Mouse (Mus musculus): Measurements from ENCODE around the gene Adamts20. TPM values are rescaled to one million over a fixed set of nuclear protein-coding genes. Genes with fewer than 3 reads are reported as not detected.

Adamts20 gene
- total RNA-seq, 2 experiments from 2014 or later, result not detected

DNA sequence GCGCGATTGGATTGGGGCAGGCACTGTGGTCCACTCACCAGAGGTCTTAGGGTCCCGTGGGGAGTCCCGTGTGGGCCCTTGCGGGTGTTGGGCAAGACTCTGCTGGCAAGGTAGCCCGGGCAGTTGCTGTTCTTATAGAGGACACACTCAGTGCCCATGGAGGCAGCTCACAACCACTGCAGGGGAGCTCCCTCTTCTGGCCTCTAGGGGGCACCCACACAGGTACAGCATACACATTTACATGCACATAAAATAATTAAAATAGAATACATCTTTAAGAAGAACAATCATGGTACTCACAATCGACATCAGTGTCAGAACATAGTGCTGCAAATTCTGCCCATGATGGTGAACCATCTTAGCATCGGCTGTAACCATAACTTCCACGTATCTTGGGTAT lies 85.8 kb downstream of the Adamts20 start:
- ATAC-seq (replicated peaks; ENCODE audit: low FRiP score, poor library complexity, severe bottlenecking), result no peak

- no peak for ATAC-seq (replicated peaks; ENCODE audit: low FRiP score, poor library complexity, severe bottlenecking)
Measured at GRCm38 (mm10) chr15:94372548-94372947, 92.7 kb downstream of the Adamts20 start.

DNA sequence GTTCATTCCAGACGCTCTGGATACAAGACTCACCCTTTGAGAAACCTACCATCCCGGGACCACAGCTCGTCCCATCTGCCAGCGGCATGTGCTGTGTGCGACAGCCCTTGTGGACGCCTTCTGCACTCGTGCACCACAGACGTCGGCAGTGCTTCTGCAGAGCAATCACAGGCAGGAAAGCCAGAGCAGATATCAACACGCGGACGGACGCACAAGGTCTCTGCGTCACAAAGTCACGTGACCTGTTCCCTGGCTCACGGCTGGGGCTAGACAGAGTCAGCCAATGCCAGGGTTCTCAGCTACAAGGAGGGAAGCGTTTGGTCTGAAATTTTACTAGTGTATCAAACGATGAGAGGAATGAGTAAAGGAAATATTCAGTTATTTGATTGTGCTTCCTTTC lies 116.2 kb downstream of the Adamts20 start:
- no peak for ATAC-seq (replicated peaks; ENCODE audit: low FRiP score, poor library complexity, severe bottlenecking)

DNA sequence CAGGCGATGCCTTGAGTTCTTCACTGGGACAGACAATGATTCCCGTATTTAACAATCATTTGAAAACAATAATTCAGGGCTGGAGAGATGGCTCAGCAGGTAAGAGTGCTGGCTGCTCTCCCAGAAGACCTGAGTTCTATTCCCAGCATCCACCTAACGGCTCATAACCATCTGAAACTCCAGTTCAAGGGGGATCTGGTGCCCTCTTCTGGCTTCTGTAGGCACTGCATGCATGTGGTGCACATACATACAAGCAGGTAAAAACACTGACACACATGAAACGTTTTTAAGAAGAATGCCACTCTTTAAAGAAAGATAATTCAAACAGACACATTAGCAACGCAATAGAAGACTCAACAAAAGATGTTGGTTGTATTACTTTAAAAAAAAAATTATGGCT lies 120.9 kb downstream of the Adamts20 start:
- ATAC-seq (replicated peaks; ENCODE audit: low FRiP score, poor library complexity, severe bottlenecking), result no peak

GRCm38 (mm10) chr15:94342365-94342764 lies 122.9 kb downstream of the Adamts20 start:
- no peak for ATAC-seq (replicated peaks; ENCODE audit: low FRiP score, poor library complexity, severe bottlenecking)

DNA sequence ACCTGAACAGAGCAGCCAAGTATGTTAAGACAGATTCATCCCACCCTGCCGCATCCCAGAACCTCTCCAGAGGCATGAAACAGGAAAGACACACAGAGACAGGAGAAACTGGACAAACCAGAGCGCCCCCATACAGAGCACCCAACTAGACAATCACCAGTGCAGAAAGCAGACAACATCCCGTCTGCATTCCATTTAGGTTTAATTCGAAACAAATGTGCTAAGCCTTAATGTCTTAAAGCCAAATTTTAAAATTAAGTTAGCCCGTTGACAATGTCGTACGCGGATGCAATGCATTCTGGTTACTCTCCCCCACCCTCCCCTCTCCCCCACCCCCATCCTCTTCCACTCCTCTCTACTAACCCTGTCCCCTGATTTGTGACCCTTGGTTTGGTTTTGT lies 126.2 kb downstream of the Adamts20 start:
- no peak for ATAC-seq (replicated peaks; ENCODE audit: low FRiP score, poor library complexity, severe bottlenecking)

- no peak for ATAC-seq (replicated peaks; ENCODE audit: low FRiP score, poor library complexity, severe bottlenecking)
Measured at GRCm38 (mm10) chr15:94334586-94334985, 130.6 kb downstream of the Adamts20 start.

- ATAC-seq (replicated peaks; ENCODE audit: low FRiP score, poor library complexity, severe bottlenecking), result no peak
Measured at GRCm38 (mm10) chr15:94326626-94327025, 138.6 kb downstream of the Adamts20 start.

- no peak for ATAC-seq (replicated peaks; ENCODE audit: low FRiP score, poor library complexity, severe bottlenecking)
Measured at GRCm38 (mm10) chr15:94325509-94326181, 139.6 kb downstream of the Adamts20 start.

- ATAC-seq (replicated peaks; ENCODE audit: low FRiP score, poor library complexity, severe bottlenecking), result no peak
Measured at GRCm38 (mm10) chr15:94316171-94316570, 149.0 kb downstream of the Adamts20 start.

GRCm38 (mm10) chr15:94309689-94310088 lies 155.5 kb downstream of the Adamts20 start:
- ATAC-seq (replicated peaks; ENCODE audit: low FRiP score, poor library complexity, severe bottlenecking), result no peak

DNA sequence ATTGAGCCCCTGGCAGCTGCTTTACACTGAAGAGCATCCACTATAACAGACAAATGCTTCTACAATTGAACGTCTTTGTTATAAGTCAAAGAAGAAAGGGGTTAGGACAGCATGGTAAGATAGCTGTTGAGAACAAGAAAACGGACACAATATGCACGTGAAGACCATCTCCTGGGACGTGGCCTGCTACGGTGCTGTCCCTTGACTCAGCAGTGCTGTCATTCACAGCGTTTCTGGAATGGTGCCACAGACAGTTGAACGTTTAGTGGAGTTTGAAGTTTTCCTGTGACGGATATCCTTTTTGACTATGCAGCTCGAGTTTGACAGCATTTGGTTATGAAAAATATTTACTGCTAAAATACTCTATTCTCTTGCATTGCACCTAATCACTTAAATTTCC lies 157.3 kb downstream of the Adamts20 start:
- ATAC-seq (replicated peaks; ENCODE audit: low FRiP score, poor library complexity, severe bottlenecking), result no peak

- no peak for ATAC-seq (replicated peaks; ENCODE audit: low FRiP score, poor library complexity, severe bottlenecking)
Measured at GRCm38 (mm10) chr15:94303151-94303550, 162.1 kb downstream of the Adamts20 start.

GRCm38 (mm10) chr15:94294084-94294483 lies 171.1 kb downstream of the Adamts20 start:
- ATAC-seq (replicated peaks; ENCODE audit: low FRiP score, poor library complexity, severe bottlenecking), result no peak

DNA sequence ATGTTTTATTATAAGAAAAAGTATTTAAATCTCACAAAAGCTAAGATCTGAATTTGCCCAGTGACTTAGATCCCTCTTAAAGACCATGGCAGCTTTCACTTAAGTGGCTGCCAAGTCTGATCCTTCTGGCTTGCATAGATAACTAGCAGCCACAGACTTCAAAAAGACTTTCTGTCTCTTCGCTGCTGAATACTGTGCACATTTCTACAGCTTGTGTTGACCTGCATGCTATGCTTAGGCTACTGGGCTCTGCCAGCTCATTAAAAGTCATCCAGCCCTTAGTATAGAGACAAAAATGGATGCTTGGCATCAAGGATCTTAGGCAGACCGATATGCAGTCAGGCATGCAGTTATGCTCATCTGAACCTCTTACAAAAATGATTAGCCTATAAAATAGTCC lies 177.2 kb downstream of the Adamts20 start:
- no peak for ATAC-seq (replicated peaks; ENCODE audit: low FRiP score, poor library complexity, severe bottlenecking)

GRCm38 (mm10) chr15:94287495-94287894 lies 177.7 kb downstream of the Adamts20 start:
- ATAC-seq (replicated peaks; ENCODE audit: low FRiP score, poor library complexity, severe bottlenecking), result no peak

GRCm38 (mm10) chr15:94276418-94276817 lies 188.8 kb downstream of the Adamts20 start:
- ATAC-seq (replicated peaks; ENCODE audit: low FRiP score, poor library complexity, severe bottlenecking), result no peak

DNA sequence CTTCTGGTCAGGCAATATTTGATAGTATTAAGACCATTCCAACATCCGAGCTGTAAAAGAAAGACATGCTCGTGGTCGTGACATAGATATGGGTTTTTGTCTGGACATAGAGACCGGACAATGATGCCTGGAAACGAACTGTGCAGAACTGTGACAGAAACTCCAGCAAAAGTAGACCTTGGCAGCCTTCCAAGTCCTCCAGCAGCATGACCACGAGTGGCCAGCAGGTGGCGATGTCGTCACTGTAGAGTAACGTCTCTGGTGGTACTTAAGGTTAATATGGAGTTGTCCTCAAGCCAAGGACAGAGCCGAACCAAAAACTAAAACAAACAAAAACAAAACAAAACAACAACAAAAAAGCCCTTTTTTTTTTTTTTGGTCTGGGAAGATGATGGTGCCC lies 199.6 kb downstream of the Adamts20 start:
- no peak for ATAC-seq (replicated peaks; ENCODE audit: low FRiP score, poor library complexity, severe bottlenecking)

GRCm38 (mm10) chr15:94264497-94264879 lies 200.7 kb downstream of the Adamts20 start:
- no peak for ATAC-seq (replicated peaks; ENCODE audit: low FRiP score, poor library complexity, severe bottlenecking)

DNA sequence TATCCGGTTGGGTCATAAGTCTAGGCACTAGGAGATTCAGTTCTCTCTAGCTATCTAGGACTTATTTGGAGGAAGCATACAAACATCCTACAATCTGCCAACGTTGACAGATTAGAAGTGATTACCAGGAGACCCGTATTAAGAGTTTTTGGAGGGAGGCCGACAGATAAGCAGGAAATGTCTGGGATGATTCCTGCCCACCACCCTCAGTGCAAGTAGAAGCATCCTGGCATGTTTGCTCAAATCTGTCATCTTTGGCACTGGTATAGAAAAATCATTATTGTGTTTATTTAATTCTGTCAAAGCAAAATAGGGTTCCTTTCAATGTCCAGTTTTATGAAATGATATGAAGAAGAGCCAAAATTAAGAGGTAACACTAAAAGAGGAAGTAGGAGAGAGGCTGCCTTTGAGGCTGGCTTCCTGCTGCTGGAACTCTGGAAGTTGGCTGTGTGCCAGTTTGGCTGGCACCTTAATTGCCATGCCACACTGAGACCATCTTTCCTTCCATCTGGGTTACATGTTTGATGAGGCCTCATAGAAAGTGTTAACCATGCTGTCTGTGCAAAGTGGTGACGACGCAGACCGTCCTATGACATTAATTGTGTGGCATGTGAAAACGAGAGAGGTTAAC lies 201.2 kb downstream of the Adamts20 start:
- ATAC-seq (replicated peaks; ENCODE audit: low FRiP score, poor library complexity, severe bottlenecking), result no peak

DNA sequence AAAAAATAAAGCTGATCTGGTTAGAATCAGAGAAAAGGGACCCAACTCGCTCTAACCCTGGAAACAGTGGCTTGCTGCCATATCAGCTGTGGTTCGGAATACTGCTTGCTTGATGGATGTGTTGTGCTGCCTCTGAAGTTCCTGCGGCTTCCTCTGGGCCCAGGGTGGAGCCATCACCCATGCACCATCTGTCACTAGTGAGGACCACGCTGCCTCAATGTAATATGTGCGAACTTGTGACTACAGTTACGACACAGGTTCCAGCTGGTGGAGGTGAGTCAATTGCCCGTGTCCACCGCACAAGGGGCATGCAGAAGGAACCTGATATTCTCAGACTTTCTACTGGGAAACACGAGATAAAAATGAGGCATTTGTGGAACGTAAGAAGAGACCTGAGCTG lies 202.0 kb downstream of the Adamts20 start:
- no peak for ATAC-seq (replicated peaks; ENCODE audit: low FRiP score, poor library complexity, severe bottlenecking)

GRCm38 (mm10) chr15:94259497-94259896 lies 205.7 kb downstream of the Adamts20 start:
- no peak for ATAC-seq (replicated peaks; ENCODE audit: low FRiP score, poor library complexity, severe bottlenecking)
